Mouse (Mus musculus): ENCODE measurements around the gene Fosl1.

- TF ChIP-seq POLR2A (IDR thresholded peaks at IDR 0.05; ENCODE audit: borderline replicate concordance, control insufficient read depth, low read depth, low read length) (no peak), CTCF (IDR thresholded peaks at IDR 0.05; ENCODE audit: control insufficient read depth, insufficient read depth, low read length) (no peak)
Observed at GRCm38 (mm10) chr19:5468374-5468773, 21.0 kb downstream of the Fosl1 start, which contains the start of gene Ctsw.

Data from bone marrow, adult 2 months (tissue).